In genomic region chr2:33571219-33571824, GRCm38 (mm10) we compare ENCODE assay signal across 21 mouse cellular contexts.
DNase-seq lines count a peak whose midpoint lies in the region; ATAC-seq and TF ChIP-seq lines count a peak whose summit lies in the region.
"Had no signal": no experiment of that assay in that cellular context is flagged by ENCODE, and none has a peak within 500 bp of the region (broad histone marks: within the 10 kb centered on the region; RNA-seq: fewer than 3 reads in every experiment).

No protein-coding gene starts in this region.

- peaks cover 21% of the 10 kb centered on the region for H3K4me1 ChIP-seq in neural tube, embryonic 12.5 days
- peaks cover 57% of the 10 kb centered on the region for H3K4me1 ChIP-seq in hindbrain, embryonic 13.5 days (replicated peaks)
- H3K4me1 ChIP-seq in midbrain, postnatal 0 days (ENCODE audit: insufficient read depth, low read length): no peaks in the 10 kb centered on the region
- H3K4me1 ChIP-seq: embryonic facial prominence, embryonic 15.5 days; liver, embryonic 12.5 days had no signal

- no peaks in the 10 kb centered on the region for H3K9me3 ChIP-seq in neural tube, embryonic 12.5 days
- no peaks in the 10 kb centered on the region for H3K9me3 ChIP-seq in hindbrain, embryonic 13.5 days
- no peaks in the 10 kb centered on the region for H3K9me3 ChIP-seq in midbrain, postnatal 0 days (ENCODE audit: low read length)
- H3K9me3 ChIP-seq: embryonic facial prominence, embryonic 15.5 days; heart, embryonic 15.5 days; liver, embryonic 12.5 days had no signal

- H3K9ac ChIP-seq in neural tube, embryonic 12.5 days: no peak overlapping the region
- H3K9ac ChIP-seq in hindbrain, embryonic 13.5 days: peak overlapping the region; percentile 24; the same call in 1 of the 2 replicates
- H3K9ac ChIP-seq in midbrain, postnatal 0 days (replicated peaks; ENCODE audit: low read length, poor library complexity, severe bottlenecking): no peak overlapping the region
- H3K9ac ChIP-seq: embryonic facial prominence, embryonic 15.5 days; heart, embryonic 15.5 days; liver, embryonic 12.5 days; lung, embryonic 14.5 days had no signal

- H3K36me3 ChIP-seq in neural tube, embryonic 12.5 days: no peaks in the 10 kb centered on the region
- no peaks in the 10 kb centered on the region for H3K36me3 ChIP-seq in hindbrain, embryonic 13.5 days
- no peaks in the 10 kb centered on the region for H3K36me3 ChIP-seq in midbrain, postnatal 0 days (ENCODE audit: insufficient read depth, low read length)
- H3K36me3 ChIP-seq: embryonic facial prominence, embryonic 15.5 days; heart, embryonic 15.5 days; liver, embryonic 12.5 days had no signal

- H3K27ac ChIP-seq in neural tube, embryonic 12.5 days: peak overlapping the region; percentile 27
- H3K27ac ChIP-seq in hindbrain, embryonic 13.5 days: peak overlapping the region; percentile 90
- H3K27ac ChIP-seq in midbrain, postnatal 0 days (ENCODE audit: low read depth, low read length): peak overlapping the region; percentile 43
- H3K27ac ChIP-seq: embryonic facial prominence, embryonic 15.5 days; heart, adult 2 months; heart, embryonic 15.5 days; liver, embryonic 12.5 days had no signal

- intact Hi-C loops in heart, postnatal 10 days (cut with DNase I): no loop called here

- H3K4me3 ChIP-seq in neural tube, embryonic 12.5 days: no peak overlapping the region
- H3K4me3 ChIP-seq in hindbrain, embryonic 13.5 days: no peak overlapping the region
- H3K4me3 ChIP-seq in midbrain, postnatal 0 days (ENCODE audit: low read depth, low read length): no peak overlapping the region
- H3K4me3 ChIP-seq: embryonic facial prominence, embryonic 15.5 days; heart, adult 2 months; heart, embryonic 15.5 days; liver, embryonic 12.5 days had no signal

- DNase-seq in neural tube, embryonic 10.5 days (ENCODE audit: extremely low spot score, low spot score): no peak
- peak; percentile 68 for DNase-seq in midbrain, postnatal 0 days (ENCODE audit: low spot score)
- no peak for DNase-seq in kidney, postnatal 10 days
- no peak for DNase-seq in heart, postnatal 10 days
- DNase-seq: adrenal gland, postnatal 36 days; cerebellum, postnatal 10 days; embryo, embryonic 11 days; gastrocnemius, postnatal 10 days; heart, adult 2 months; kidney, adult 2 months; kidney, postnatal 4 days; lung, embryonic 14.5 days; lung, postnatal 4 days; right cerebral cortex, adult 18-20 months; thymus, adult 2 months had no signal

- 0 out of 2 replicates have a peak, but pooled peaks have one; percentile 31 for ATAC-seq in neural tube, embryonic 12.5 days (ENCODE audit: low FRiP score, low read depth)
- peak; percentile 52 for ATAC-seq in hindbrain, embryonic 13.5 days (ENCODE audit: low FRiP score)
- 0 out of 2 replicates have a peak, but pooled peaks have one; percentile 35 for ATAC-seq in midbrain, postnatal 0 days (ENCODE audit: low FRiP score)
- ATAC-seq in megakaryocyte, adult 5-6 weeks (ENCODE audit: poor library complexity, severe bottlenecking): no peak
- ATAC-seq: liver, embryonic 12.5 days had no signal

- 19% methylated on average over 16 of the region's 16 CpGs for WGBS in neural tube, embryonic 12.5 days
- 27% methylated on average over 16 of the region's 16 CpGs for WGBS in hindbrain, embryonic 13.5 days
- WGBS in midbrain, postnatal 0 days: 20% methylated on average over 16 of the region's 16 CpGs

- H3K27me3 ChIP-seq in neural tube, embryonic 12.5 days (replicated peaks): peaks cover 84% of the 10 kb centered on the region
- peaks cover 88% of the 10 kb centered on the region for H3K27me3 ChIP-seq in hindbrain, embryonic 13.5 days
- peaks cover 19% of the 10 kb centered on the region for H3K27me3 ChIP-seq in midbrain, postnatal 0 days (ENCODE audit: insufficient read depth, low read length)

- peak overlapping the region; percentile 15; the same call in 1 of the 2 replicates for H3K4me2 ChIP-seq in neural tube, embryonic 12.5 days (replicated peaks)
- H3K4me2 ChIP-seq in hindbrain, embryonic 13.5 days: peak overlapping the region; percentile 21
- H3K4me2 ChIP-seq in midbrain, postnatal 0 days (ENCODE audit: low read depth, low read length, poor library complexity, severe bottlenecking): no peak overlapping the region
- H3K4me2 ChIP-seq: embryonic facial prominence, embryonic 15.5 days; heart, embryonic 15.5 days; liver, embryonic 12.5 days; lung, embryonic 14.5 days had no signal

- no peak for TF ChIP-seq CTCF in midbrain, postnatal 0 days (IDR thresholded peaks at IDR 0.05)

Comparison
In these comparisons a context has a peak if more than half of its experiments do, and no peak if none do; other contexts are left out.
1. H3K27ac ChIP-seq: peak in every context shown above with its lines; median percentile 90 in hindbrain, embryonic 13.5 days; 43 in midbrain, postnatal 0 days; 27 in neural tube, embryonic 12.5 days.